Mouse (Mus musculus) heart, postnatal 4 days (tissue): Measurements from ENCODE around the gene Dscam. TPM values are rescaled to one million over a fixed set of nuclear protein-coding genes. Genes with fewer than 3 reads are reported as not detected.
A peak's percentile ranks its signal among the peaks of the same experiment; 100 is the strongest.
"Not testable (repeated sequence)": the region's sequence is repeated elsewhere in the genome, so short reads cannot be mapped to it uniquely, and the experiment has no call there.

ENCODE experiments used
- DNase-seq: peaks from one replicate; pipeline ENCODE4 v3.0.0; 2021
- total RNA-seq, 2 experiments: library from RNA; stranded (reverse); gene quantifications; 2 replicates each; pipeline ENCODE4 v1.2.3; 2021

The Dscam gene
- total RNA-seq, 2 experiments from 2014 or later, result 0.05 TPM; not detected in 1

DNA sequence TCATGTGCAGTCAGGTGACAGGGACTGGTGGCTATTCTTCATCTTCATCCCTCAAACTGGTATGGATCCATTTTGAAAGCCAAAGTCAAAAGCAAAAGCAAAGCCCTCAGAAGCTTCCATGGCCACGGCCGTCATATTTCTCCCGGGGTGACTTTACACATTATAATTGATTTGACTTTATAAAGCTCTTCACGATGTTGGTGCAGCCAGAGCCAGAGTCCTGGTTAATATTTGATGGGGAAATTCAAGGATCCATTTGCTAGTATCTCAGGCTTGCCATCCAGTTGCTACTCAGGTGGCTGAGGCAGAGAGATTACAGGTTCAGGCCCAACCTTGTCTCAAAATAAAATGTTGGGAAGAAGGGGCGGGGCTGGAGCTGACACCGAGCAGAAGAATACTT is 238.3 kb downstream of the Dscam start:
- DNase-seq, result no peak

DNA sequence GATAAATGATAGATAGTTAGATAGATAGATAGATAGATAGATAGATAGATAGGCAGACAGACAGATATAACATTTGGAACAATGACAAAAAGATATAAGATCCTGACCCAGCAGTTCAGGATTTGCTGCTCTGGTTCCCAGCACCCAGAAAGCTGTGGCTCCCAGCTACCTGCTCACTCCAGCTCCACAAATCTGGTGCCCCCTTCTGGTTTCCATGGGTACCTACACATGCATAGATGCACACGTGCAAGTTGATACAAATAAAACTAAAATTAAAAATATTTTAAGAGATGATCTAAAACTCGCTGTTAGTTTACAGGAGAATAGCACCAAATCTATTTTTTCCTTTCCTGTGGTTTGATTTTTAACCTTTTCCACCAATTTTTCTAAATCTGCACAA is 238.8 kb downstream of the Dscam start:
- no peak for DNase-seq

DNA sequence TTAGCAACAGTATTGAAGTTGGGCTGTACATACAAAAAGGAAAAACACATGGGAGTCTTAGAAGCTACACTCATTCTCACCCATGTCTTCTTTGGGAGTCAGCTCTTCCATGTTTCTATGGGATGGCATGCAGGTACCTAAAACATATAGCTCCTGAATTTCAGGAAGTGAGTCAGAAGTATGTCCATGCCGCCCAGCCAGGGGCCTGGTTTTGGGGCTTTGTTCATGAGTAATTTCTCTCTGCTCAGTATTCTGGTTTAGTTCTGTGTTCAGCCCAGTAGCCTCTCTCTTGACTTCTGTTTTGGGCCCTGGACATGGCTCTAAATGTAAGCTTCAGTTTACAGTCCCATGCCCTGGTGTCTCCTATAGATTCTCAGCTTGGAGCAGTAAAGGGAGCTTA is 242.5 kb downstream of the Dscam start:
- no peak for DNase-seq

DNA sequence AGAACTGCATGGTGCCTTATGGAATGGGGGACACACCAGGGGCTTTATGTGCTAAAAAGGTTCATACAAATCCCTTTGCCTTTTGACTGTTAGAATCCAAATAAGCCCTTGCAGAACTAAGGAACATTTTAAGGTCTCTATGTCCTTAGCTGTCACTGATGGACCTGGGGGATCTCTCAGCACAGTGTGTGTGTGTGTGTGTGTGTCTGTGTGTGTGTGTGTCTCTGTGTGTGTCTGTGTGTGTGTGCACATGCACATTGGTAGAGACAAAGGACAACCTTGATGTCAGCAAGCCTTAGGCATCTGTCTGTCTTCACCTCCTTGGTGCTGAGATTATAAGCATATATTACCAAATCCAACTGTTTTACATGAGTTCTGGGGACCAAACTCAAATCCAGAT is 243.1 kb downstream of the Dscam start:
- no peak for DNase-seq

DNA sequence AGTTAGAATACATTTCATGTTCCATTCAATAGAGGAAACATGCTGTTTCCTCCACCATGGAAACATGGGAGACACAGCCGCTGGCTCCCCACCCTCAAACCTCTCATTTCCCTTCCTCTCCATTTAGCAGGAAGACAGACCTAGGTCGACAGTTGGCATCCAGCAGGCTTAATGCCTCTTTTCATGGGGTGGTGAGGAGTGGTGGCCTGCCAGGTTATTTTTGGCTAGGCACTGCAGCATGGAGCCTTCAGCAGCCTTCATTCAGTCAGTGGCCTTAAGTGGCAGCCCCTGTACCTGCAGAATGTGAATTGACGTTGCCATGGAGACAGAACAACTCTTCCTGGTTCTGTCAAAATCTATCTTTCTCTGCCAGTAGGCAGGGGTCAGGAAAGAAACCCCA is 243.6 kb downstream of the Dscam start:
- no peak for DNase-seq

DNA sequence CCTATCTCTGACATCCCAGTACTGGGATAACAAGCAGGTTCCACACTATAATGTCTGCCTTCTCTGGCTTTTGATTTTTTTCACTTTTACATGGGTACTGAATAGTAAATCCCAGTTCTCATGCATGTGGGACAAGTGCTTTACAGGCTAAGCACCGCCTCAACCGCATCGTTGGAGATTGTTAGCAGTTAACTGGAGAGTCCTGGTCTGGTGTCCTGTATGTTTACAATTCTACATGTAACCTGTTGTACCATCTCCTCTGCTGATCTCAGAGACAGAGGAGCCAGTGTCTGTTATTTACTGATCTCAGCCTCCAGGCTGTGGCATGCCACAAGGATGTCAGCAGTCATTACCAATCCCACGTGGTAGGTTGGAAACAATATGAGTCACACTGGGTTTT is 246.6 kb downstream of the Dscam start:
- no peak for DNase-seq

DNA sequence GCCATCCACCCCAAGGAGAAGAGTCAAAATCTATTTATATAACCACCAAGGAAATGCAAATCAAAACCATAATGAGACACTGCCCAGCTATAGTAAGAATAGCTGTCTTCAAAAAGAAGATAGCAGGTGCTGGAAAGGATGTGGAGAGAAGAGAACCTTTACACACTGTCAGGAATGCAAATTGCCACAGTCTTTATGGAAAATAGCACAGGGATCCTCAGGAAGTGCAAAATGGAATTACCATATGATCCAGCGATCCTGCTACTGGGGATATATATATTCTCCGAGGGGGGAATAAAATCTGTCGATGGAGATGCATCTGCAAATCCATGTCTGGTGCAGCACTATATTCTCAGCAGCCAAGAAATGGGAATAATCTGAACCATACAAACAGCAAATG is 256.1 kb downstream of the Dscam start:
- DNase-seq, result no peak

DNA sequence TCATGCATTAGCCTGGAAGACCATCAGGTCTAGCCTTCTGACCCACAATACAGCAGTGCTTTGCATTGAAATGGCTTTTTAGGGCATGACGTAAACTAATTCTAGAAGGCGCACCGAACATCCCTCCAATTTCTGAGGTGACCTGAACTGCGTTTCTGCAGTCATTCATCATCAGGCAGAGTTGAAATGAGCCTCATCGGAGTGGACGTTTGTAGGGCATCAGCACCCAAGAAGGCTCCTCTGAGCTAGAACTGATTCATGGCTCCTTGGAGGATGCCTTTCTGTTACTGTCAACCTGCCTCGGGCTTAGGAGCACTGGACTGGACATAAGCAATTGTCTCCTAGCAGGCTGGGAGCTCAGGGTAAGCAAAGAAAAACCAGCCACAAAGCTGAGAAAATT is 257.7 kb downstream of the Dscam start:
- DNase-seq, result no peak

DNA sequence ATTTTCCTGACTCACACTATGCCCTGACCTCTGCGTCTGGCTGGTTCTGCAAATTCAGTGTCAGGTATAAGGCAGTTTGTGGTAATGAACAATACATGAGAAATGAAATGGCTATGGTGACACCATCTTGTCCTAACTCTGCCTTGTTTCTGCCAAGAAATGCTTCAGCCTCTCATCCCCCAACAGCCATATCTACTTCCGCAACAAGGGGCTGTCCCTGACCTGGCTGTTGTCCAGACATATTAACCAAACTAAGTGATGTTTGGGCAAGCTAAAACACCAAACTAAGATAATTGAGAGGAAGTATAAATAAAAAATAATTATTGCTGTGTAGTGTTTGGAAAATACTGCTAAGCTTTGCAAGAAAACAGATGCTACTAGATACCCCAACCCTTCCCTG is 258.4 kb downstream of the Dscam start:
- no peak for DNase-seq

DNA sequence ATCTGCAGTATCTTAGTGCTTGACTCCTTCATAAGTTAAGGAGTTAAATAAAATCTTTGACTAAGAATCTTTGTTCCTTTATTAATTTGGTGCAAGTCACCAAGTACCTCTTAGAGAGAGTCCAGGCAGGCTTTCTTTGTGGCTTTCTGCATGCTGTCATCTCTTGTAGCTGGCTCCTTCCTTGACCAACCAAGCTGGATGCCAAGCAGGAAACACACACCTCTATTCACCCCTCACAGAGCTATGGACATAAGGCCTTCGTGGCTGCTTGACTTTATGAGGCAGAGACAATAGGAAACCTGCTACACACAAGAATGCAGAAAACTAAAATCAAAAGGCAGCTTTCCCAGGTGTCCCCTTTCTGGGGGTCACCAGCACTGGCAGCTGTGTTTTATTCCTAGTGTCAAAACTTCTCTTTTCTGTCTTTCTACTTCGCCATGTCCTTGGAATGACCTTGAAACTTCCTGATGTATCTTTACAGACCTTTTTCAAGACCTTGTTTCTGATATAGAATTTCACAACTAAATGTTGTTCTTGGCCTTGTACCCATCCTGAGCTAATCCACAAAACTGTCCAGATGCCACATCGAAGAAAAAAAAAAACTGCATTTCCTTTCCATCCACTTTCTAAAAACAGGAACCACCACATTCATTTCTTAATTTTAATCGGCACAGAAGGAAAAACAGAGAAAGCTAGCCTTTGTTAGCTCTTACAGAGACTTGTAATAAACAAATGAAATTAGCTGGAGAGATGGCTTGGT is 260.0 kb downstream of the Dscam start:
- no peak for DNase-seq

DNA sequence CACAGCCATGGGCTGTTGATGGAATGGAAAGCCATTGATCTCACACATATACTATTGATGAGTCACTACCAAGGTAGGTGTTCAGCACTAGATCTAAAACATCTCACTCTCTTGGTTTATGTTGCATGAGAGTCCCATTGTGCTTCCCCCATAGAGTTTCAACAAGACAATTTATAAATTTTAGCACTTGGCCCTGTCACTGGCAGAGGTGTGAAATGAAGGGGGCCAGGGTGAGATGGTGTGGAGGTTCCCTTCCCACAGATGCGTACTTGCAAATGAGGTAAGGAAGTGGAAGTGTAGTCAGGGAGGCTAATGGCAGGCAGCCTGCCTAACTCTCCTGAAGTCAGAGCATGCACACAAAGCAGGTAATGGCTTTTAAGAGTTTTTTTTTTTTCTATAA is 262.7 kb downstream of the Dscam start:
- DNase-seq, result no peak

DNA sequence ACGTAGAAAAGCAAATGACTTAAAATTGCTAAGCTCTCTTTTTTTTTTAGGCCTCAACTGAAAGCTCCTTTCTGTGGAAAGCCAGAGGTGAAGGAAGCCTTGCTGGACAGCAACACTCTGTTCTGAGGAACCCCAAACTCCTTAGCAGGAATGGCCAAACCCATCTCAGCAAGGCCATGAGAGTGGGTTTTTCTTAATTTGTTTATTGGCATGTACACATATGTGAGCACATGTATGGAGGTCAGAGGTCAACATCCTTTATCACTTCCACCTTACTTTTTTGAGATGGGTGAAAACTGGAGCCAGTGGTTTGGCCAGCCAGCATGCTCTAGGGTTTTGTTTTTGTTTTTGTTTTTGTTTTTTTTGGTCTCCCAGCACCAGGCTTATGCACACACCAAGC is 263.5 kb downstream of the Dscam start:
- no peak for DNase-seq

DNA sequence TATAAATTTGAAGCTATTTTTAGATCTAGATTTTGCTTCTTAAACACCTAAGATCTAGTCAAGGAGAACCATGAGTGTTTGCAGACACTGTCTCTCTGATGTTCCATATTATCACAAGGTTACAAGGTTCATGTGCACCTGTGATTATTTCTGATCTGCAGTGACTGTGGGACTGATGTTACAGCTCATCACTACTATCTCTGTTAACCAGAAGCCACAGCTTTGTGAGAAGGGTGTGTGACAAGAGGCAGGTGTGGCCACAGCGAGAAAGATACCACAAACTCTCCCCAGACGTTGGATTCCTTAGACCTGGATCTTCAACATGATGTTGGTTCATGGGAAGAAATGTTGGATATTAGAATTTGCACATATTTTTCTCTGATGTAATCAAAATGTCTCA is 263.9 kb downstream of the Dscam start:
- no peak for DNase-seq

DNA sequence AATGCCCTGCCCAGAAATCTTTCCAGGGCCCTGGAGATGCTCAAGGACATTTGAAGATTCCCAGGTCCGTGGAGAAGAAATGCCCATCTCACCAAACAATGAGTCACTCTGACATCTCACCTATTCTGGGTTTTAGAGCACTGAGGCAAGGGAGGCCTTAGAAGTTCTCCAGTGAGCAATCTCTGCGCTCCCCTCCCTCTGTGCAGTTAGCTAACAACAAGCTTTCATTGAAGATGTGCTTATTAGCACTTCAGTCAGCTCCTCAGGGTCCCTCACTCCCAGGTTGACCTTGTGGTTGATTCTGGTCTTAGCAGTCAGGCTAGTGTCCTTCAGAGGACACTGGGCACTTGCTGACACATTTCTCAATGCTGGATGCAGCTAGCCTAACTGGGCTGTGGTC is 265.8 kb downstream of the Dscam start:
- no peak for DNase-seq

DNA sequence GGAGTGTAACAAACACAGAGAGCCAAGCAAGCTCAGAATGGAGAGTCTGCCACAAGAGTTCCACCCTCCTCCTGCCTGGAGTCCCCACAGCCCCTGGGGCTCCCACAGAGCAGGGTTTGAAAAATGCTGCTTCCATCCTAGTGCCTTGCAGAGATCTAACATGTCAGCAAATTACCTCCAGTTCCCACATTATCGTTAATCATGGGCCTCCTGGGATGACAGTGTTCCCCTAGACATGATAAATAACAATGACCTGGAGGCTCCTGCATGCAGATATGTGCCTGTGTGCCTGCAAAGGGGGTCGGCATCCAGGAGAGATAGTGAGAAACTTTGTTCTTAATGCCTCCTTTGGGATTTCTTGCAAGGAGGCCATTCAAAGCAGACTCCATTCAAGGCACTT is 266.2 kb downstream of the Dscam start:
- DNase-seq, result no peak

DNA sequence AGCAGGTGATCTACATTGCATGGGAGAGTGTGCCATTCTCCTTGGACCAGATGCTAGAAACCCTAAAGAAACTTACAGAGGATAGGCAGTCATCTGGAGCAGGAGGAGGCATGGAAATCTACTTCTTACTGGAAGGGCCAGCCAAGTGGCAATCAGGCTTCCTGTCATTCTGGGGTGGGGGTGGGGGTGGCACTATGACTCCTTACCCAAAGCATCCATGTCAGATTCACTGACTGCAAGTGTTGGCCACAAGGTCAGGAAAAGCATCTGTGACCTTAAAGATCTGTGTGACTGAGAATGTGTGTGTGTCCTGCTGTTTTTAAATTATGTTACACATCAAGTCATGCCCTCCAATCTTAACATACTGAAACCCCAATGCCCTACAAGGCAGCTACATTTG is 268.0 kb downstream of the Dscam start:
- no peak for DNase-seq

DNA sequence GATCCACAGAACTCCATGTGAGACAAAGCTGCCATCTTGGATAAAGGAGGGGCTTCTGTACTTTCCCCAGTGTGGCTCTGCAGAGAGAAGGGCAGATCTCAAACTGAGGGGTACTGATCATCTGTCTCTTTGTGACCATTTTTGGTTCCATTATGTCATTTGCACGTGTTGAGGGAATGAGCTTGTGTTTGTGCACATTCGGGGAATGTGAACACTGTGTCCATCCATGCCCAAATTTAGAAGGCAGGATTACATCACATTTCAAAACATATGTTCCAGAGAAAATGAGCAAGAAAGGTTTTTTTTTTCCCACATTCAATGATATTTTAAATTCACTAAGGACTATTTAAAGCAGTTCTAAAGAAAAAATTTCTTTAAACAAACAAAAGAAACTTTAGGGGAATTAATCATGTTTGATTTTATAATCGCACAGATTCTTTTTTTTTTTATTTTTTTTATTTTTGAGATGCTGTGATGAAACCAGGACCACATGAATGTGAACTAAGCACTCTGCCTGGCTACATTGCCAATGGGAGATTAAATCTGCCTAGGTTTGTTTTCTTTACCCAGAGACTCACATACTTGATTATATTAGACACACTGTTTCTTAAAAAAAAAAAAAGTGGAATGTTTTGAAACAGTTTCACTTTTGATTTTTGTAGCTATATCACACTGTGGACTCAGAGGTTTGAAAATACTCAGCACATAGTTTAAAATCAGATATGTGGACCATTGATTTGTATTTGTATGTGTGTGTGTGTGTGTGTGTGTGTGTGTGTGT is 269.1 kb downstream of the Dscam start:
- no peak for DNase-seq

DNA sequence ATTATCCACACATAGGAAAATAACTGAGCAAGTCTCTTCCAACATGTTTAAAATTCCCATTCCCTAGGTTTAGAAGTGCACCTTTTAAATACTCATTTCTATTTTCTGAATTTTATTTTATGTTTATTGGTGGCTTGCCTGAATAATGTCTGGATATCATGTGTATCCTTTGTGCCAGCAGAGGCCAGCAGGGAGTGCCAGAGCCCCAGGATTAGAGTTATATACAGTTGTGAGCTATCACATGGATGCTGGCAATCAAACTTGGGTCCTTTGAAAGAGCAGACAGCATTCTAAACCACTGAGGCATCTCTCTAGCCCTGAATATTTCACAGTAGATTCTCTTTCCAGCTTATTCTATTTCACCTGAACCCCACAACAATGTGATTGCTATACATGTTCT is 271.2 kb downstream of the Dscam start:
- no peak for DNase-seq

DNA sequence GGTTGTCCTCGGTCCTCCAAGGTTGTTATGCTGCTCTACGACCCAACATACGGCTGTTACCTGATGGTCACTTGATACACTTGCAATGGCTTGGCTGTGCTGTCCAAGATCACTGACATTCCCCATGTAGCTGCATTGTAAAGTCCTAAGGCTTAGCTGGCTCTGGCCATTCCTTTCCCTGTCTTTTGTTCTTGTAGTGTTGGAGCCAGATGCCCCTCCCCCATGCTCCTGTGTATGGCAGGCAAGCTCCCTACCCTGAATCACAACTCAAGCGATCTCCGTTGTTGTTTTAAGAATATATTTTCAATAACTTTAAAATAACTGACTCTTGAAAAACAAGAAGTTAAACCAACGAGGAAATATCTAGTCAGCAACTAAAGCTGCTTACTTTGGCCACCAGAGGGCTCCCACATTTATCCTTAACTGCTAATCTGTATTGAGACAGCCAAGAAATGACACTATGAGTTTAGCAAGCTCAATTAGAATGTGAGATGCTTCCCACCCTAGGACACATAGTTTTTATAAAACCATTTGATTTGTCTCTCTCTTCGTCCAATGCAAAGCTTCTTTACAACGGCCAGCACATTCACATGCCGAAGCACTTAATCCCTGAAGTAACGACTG is 273.9 kb downstream of the Dscam start:
- peak; percentile 47 for DNase-seq

DNA sequence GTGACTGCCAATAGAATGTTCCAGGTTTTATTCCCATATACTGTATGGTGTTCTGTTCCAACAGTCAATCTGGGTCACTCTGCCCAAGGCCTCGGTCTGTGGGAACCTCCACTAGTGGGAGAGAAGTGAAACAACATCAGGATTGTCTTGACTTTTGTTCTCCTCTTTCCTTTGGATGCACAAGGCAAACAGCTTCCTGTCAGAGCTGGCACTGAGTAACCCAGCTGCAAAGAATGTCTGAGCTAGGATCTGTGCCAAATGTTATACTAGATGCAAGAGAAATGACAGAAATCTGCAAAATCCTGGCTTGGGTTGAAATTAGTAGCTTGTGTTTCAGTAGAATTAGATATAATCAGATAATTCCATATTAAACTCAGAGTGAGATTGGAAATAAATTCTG is 282.5 kb downstream of the Dscam start:
- DNase-seq, result no peak

DNA sequence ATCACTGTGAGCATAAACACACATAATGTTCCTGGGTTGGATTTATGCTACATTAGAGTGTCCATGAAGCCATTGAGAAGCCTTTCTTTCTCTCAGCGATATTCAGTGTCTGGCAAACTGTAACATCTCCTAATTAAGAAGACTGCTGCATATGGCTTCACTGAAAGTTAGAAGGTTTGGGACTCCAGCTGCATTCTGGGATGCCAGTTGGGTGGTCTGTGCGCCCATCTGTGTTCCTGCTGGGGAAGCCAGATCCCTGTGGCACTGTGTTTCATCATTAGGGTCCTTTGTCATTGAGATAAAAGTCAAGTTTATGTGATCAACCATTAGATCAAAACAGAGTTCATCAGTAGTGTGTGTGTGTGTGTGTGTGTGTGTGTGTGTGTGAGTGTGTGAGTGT is 284.7 kb downstream of the Dscam start:
- no peak for DNase-seq

DNA sequence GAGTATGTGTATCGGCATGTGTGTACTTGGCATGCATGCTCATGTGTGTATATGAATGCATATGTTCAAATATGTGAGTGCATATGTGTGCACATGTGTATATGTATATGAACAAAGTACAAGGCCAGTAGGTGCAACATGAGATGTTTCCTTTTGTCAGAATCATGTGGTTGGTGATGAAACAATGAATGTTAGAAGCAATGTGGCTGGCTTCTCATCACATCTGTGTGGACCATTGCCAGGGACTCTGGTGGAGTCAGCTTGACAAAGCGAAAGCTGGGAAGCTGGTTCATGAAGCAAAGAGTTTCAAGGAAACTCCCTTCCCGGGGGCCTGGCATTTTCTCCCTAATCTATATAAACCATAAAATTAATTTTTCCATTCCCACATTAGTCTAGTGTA is 286.0 kb downstream of the Dscam start:
- not testable (repeated sequence) for DNase-seq

DNA sequence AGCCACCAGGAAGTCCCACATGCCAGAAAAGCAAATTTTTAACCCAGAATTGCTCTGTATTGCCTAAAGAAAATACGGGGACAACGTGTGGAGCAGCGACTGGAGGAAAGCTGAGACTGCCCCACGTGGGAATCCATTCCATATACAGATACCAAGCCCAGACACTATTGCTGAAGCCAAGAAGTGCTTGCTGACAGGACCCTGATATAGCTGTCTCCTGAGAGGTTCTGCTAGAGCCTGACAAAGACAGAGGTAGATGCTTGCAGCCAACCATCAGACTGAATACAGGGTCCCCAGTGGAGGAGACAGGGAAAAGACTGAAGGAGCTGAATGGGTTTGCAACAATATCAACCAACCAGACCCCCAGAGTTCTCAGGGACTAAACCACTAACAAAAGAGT is 293.3 kb downstream of the Dscam start:
- no peak for DNase-seq

DNA sequence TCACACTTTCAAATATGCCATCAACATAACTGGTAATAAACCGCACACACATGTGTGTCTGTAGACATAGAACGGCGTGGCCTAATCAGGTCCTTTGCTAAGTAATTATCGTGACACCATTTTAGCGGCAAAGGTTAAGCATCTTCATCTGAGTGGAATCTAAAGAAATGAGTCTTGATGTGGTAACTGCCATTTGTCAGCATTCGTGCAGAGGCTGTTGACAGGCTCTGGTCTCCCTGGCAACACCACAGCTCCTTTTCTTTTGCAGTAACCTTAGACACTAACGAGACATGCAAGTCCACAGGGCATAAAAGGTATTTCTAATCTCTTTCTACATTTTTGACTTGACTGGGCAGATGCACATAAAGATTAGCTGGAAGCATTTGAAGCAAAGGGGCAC is 297.8 kb downstream of the Dscam start:
- DNase-seq, result no peak
